Mouse (Mus musculus): ENCODE results near the gene Aco2. TPM values are rescaled to one million over a fixed set of nuclear protein-coding genes. Genes with fewer than 3 reads are reported as not detected.
"Not testable (repeated sequence)": the region's sequence is repeated elsewhere in the genome, so short reads cannot be mapped to it uniquely, and the experiment has no call there.

Gene Aco2
- polyA plus RNA-seq, 1 experiment from 2014 or later, result 136 TPM

- H3K9ac ChIP-seq (replicated peaks; ENCODE audit: low read depth, low read length), result no peak overlapping the region
- H3K4me3 ChIP-seq (ENCODE audit: low read depth, low read length), result no peak overlapping the region
- no peak overlapping the region for H3K4me2 ChIP-seq (replicated peaks; ENCODE audit: low read depth, low read length)
- H3K27ac ChIP-seq (ENCODE audit: low read length), result no peak overlapping the region
- H3K9me3 ChIP-seq (ENCODE audit: control insufficient read depth, low read depth, low read length), result no peaks in the 10 kb centered on the region
- H3K4me1 ChIP-seq (ENCODE audit: control insufficient read depth, insufficient read depth, low read length), result no peaks in the 10 kb centered on the region
- no peak for ATAC-seq (ENCODE audit: insufficient number of reproducible peaks, insufficient read depth, low FRiP score, low read depth)
- 87% methylated on average over 5 of the region's 5 CpGs for WGBS
- no peaks in the 10 kb centered on the region for H3K27me3 ChIP-seq (ENCODE audit: control insufficient read depth, insufficient read depth, low read length)
- H3K36me3 ChIP-seq (ENCODE audit: control insufficient read depth, insufficient read depth, low read length), result peaks cover 37% of the 10 kb centered on the region
These were observed 25.6 kb downstream of the Aco2 start for GRCm38 (mm10) chr15:81897607-81898285.

GRCm38 (mm10) chr15:81898751-81899150, 26.6 kb downstream of the Aco2 start:
- H3K4me2 ChIP-seq (replicated peaks; ENCODE audit: low read depth, low read length), result no peak overlapping the region
- no peak overlapping the region for H3K9ac ChIP-seq (replicated peaks; ENCODE audit: low read depth, low read length)
- H3K9me3 ChIP-seq (ENCODE audit: control insufficient read depth, low read depth, low read length), result no peaks in the 10 kb centered on the region
- no peak for ATAC-seq (ENCODE audit: insufficient number of reproducible peaks, insufficient read depth, low FRiP score, low read depth)
- H3K27me3 ChIP-seq (ENCODE audit: control insufficient read depth, insufficient read depth, low read length), result no peaks in the 10 kb centered on the region
- H3K27ac ChIP-seq (ENCODE audit: low read length), result no peak overlapping the region
- H3K4me1 ChIP-seq (ENCODE audit: control insufficient read depth, insufficient read depth, low read length), result no peaks in the 10 kb centered on the region
- no peak overlapping the region for H3K4me3 ChIP-seq (ENCODE audit: low read depth, low read length)
- 96% methylated on average over 2 of the region's 2 CpGs for WGBS
- peaks cover 41% of the 10 kb centered on the region for H3K36me3 ChIP-seq (ENCODE audit: control insufficient read depth, insufficient read depth, low read length)

DNA sequence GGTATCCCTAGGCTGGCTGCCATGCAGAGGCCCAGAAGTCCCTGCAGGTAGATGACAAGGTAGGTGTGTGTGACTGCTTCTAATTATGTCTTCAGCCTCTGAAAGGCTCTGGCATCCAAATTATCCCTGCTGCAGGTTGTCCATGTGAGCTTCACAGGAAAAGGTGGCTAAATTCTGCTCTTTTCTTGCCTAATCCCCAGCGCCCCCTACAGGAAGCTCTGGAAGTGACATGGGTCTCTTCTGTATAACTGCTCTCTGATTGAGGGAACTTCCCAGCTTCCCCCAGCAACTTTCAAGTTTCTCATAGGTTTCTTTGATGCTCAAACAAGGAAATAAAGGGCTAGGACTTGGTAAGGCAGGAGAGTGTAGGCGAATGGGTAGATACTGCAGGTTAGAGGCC, 32.8 kb downstream of the Aco2 start:
- no peak for ATAC-seq (ENCODE audit: insufficient number of reproducible peaks, insufficient read depth, low FRiP score, low read depth)
- Histone ChIP-seq H3K9me3 (ENCODE audit: control insufficient read depth, low read depth, low read length) (no peaks in the 10 kb centered on the region), H3K36me3 (ENCODE audit: control insufficient read depth, insufficient read depth, low read length) (peaks cover 54% of the 10 kb centered on the region), H3K27me3 (ENCODE audit: control insufficient read depth, insufficient read depth, low read length) (no peaks in the 10 kb centered on the region), H3K9ac (replicated peaks; ENCODE audit: low read depth, low read length) (no peak overlapping the region), H3K4me1 (ENCODE audit: control insufficient read depth, insufficient read depth, low read length) (no peaks in the 10 kb centered on the region), H3K27ac (ENCODE audit: low read length) (no peak overlapping the region), H3K4me3 (ENCODE audit: low read depth, low read length) (no peak overlapping the region), H3K4me2 (replicated peaks; ENCODE audit: low read depth, low read length) (no peak overlapping the region)
- WGBS, result 46% methylated on average over 2 of the region's 2 CpGs

- WGBS, result 84% methylated on average over 8 of the region's 8 CpGs
These were observed 35.8 kb downstream of the Aco2 start for GRCm38 (mm10) chr15:81907953-81908352.

GRCm38 (mm10) chr15:81908767-81909166, 36.7 kb downstream of the Aco2 start:
- not testable (repeated sequence) for H3K9ac ChIP-seq (replicated peaks; ENCODE audit: low read depth, low read length); ATAC-seq (ENCODE audit: insufficient number of reproducible peaks, insufficient read depth, low FRiP score, low read depth); H3K27ac ChIP-seq (ENCODE audit: low read length); H3K4me3 ChIP-seq (ENCODE audit: low read depth, low read length); H3K4me1 ChIP-seq (ENCODE audit: control insufficient read depth, insufficient read depth, low read length); H3K9me3 ChIP-seq (ENCODE audit: control insufficient read depth, low read depth, low read length); H3K4me2 ChIP-seq (replicated peaks; ENCODE audit: low read depth, low read length); H3K27me3 ChIP-seq (ENCODE audit: control insufficient read depth, insufficient read depth, low read length)
- WGBS, result 92% methylated on average over 4 of the region's 4 CpGs
- peaks cover 75% of the 10 kb centered on the region for H3K36me3 ChIP-seq (ENCODE audit: control insufficient read depth, insufficient read depth, low read length)

More at GRCm38 (mm10) chr15:81907953-81908352, 35.8 kb downstream of the Aco2 start:
- Histone ChIP-seq H3K4me1 (ENCODE audit: control insufficient read depth, insufficient read depth, low read length) (no peaks in the 10 kb centered on the region), H3K9me3 (ENCODE audit: control insufficient read depth, low read depth, low read length) (no peaks in the 10 kb centered on the region), H3K4me2 (replicated peaks; ENCODE audit: low read depth, low read length) (no peak overlapping the region), H3K9ac (replicated peaks; ENCODE audit: low read depth, low read length) (no peak overlapping the region), H3K36me3 (ENCODE audit: control insufficient read depth, insufficient read depth, low read length) (peaks cover 74% of the 10 kb centered on the region), H3K27me3 (ENCODE audit: control insufficient read depth, insufficient read depth, low read length) (no peaks in the 10 kb centered on the region), H3K4me3 (ENCODE audit: low read depth, low read length) (no peak overlapping the region), H3K27ac (ENCODE audit: low read length) (no peak overlapping the region)
- no peak for ATAC-seq (ENCODE audit: insufficient number of reproducible peaks, insufficient read depth, low FRiP score, low read depth)

- ATAC-seq (ENCODE audit: insufficient number of reproducible peaks, insufficient read depth, low FRiP score, low read depth), result no peak
- no peak overlapping the region for H3K4me3 ChIP-seq (ENCODE audit: low read depth, low read length)
- H3K27me3 ChIP-seq (ENCODE audit: control insufficient read depth, insufficient read depth, low read length), result no peaks in the 10 kb centered on the region
- WGBS, result 62% methylated on average over 2 of the region's 2 CpGs
- no peaks in the 10 kb centered on the region for H3K9me3 ChIP-seq (ENCODE audit: control insufficient read depth, low read depth, low read length)
- H3K9ac ChIP-seq (replicated peaks; ENCODE audit: low read depth, low read length), result no peak overlapping the region
- H3K27ac ChIP-seq (ENCODE audit: low read length), result no peak overlapping the region
- no peak overlapping the region for H3K4me2 ChIP-seq (replicated peaks; ENCODE audit: low read depth, low read length)
- no peaks in the 10 kb centered on the region for H3K4me1 ChIP-seq (ENCODE audit: control insufficient read depth, insufficient read depth, low read length)
- H3K36me3 ChIP-seq (ENCODE audit: control insufficient read depth, insufficient read depth, low read length), result peaks cover 86% of the 10 kb centered on the region
These were observed 40.4 kb downstream of the Aco2 start for GRCm38 (mm10) chr15:81912498-81912897.

GRCm38 (mm10) chr15:81914668-81915067, 42.6 kb downstream of the Aco2 start:
- Histone ChIP-seq H3K4me2 (replicated peaks; ENCODE audit: low read depth, low read length) (no peak overlapping the region), H3K4me1 (ENCODE audit: control insufficient read depth, insufficient read depth, low read length) (no peaks in the 10 kb centered on the region), H3K27ac (ENCODE audit: low read length) (no peak overlapping the region), H3K9me3 (ENCODE audit: control insufficient read depth, low read depth, low read length) (no peaks in the 10 kb centered on the region), H3K27me3 (ENCODE audit: control insufficient read depth, insufficient read depth, low read length) (no peaks in the 10 kb centered on the region), H3K36me3 (ENCODE audit: control insufficient read depth, insufficient read depth, low read length) (peaks cover 73% of the 10 kb centered on the region), H3K9ac (replicated peaks; ENCODE audit: low read depth, low read length) (no peak overlapping the region), H3K4me3 (ENCODE audit: low read depth, low read length) (no peak overlapping the region)
- ATAC-seq (ENCODE audit: insufficient number of reproducible peaks, insufficient read depth, low FRiP score, low read depth), result no peak
- WGBS, result 73% methylated on average over 5 of the region's 5 CpGs

GRCm38 (mm10) chr15:81915663-81916062, 43.6 kb downstream of the Aco2 start:
- Histone ChIP-seq H3K9me3 (ENCODE audit: control insufficient read depth, low read depth, low read length) (no peaks in the 10 kb centered on the region), H3K4me3 (ENCODE audit: low read depth, low read length) (no peak overlapping the region), H3K36me3 (ENCODE audit: control insufficient read depth, insufficient read depth, low read length) (peaks cover 63% of the 10 kb centered on the region), H3K9ac (replicated peaks; ENCODE audit: low read depth, low read length) (no peak overlapping the region), H3K27me3 (ENCODE audit: control insufficient read depth, insufficient read depth, low read length) (no peaks in the 10 kb centered on the region), H3K4me1 (ENCODE audit: control insufficient read depth, insufficient read depth, low read length) (no peaks in the 10 kb centered on the region), H3K4me2 (replicated peaks; ENCODE audit: low read depth, low read length) (no peak overlapping the region), H3K27ac (ENCODE audit: low read length) (no peak overlapping the region)
- ATAC-seq (ENCODE audit: insufficient number of reproducible peaks, insufficient read depth, low FRiP score, low read depth), result no peak
- 75% methylated on average over 5 of the region's 5 CpGs for WGBS

- peaks cover 49% of the 10 kb centered on the region for H3K36me3 ChIP-seq (ENCODE audit: control insufficient read depth, insufficient read depth, low read length)
- 88% methylated on average over 12 of the region's 12 CpGs for WGBS
- no peak for ATAC-seq (ENCODE audit: insufficient number of reproducible peaks, insufficient read depth, low FRiP score, low read depth)
These were observed 45.1 kb downstream of the Aco2 start for GRCm38 (mm10) chr15:81917201-81917600.

More at GRCm38 (mm10) chr15:81917201-81917600, 45.1 kb downstream of the Aco2 start:
- no peaks in the 10 kb centered on the region for H3K4me1 ChIP-seq (ENCODE audit: control insufficient read depth, insufficient read depth, low read length)
- H3K9me3 ChIP-seq (ENCODE audit: control insufficient read depth, low read depth, low read length), result no peaks in the 10 kb centered on the region
- no peak overlapping the region for H3K4me3 ChIP-seq (ENCODE audit: low read depth, low read length)
- H3K9ac ChIP-seq (replicated peaks; ENCODE audit: low read depth, low read length), result no peak overlapping the region
- no peak overlapping the region for H3K27ac ChIP-seq (ENCODE audit: low read length)
- no peaks in the 10 kb centered on the region for H3K27me3 ChIP-seq (ENCODE audit: control insufficient read depth, insufficient read depth, low read length)
- H3K4me2 ChIP-seq (replicated peaks; ENCODE audit: low read depth, low read length), result no peak overlapping the region

All from stomach, embryonic 14.5 days (tissue).